Mouse (Mus musculus) embryonic facial prominence, embryonic 14.5 days (tissue): ENCODE measurements around the gene Kcnq1. TPM values are rescaled to one million over a fixed set of nuclear protein-coding genes. Genes with fewer than 3 reads are reported as not detected.

Experiments used
- ATAC-seq: fragments of 200-750 bp; cut with Nextera tagmentation; 2 replicates; pipeline ENCODE4 v1.8.0; 2017; ENCODE audit warnings: low read depth, moderate number of reproducible peaks, moderate TSS enrichment
- DNase-seq: peaks from one replicate; pipeline ENCODE4 v3.0.0-alpha.2; 2015; ENCODE audit warnings: low spot score
- H3K27ac ChIP-seq: fragments of 300-500 bp; sonication (generic); replicated peaks from 2 replicates; pipeline ENCODE4 v1.5.1; 2014; ENCODE audit warnings: low read depth, mild to moderate bottlenecking, low read length, moderate library complexity
- H3K27me3 ChIP-seq: fragments of 300-500 bp; sonication (generic); replicated peaks from 2 replicates; pipeline ENCODE4 v1.6.1; 2014; ENCODE audit warnings: low read length; ENCODE audit not compliant: control insufficient read depth, insufficient read depth
- H3K36me3 ChIP-seq: fragments of 300-500 bp; sonication (generic); 2 replicates; pipeline ENCODE4 v1.6.1; 2014; ENCODE audit warnings: low read length, mixed read lengths; ENCODE audit not compliant: control insufficient read depth, insufficient read depth
- H3K4me1 ChIP-seq: fragments of 300-500 bp; sonication (generic); 2 replicates; pipeline ENCODE4 v1.6.1; 2014; ENCODE audit warnings: antibody characterized with exemption, low read length; ENCODE audit not compliant: control insufficient read depth, insufficient read depth
- H3K4me2 ChIP-seq: fragments of 300-500 bp; sonication (generic); 2 replicates; pipeline ENCODE4 v1.6.1; 2014; ENCODE audit warnings: low read depth, mild to moderate bottlenecking, low read length, moderate library complexity, mixed read lengths
- H3K4me3 ChIP-seq: fragments of 300-500 bp; sonication (generic); 2 replicates; pipeline ENCODE4 v1.5.1; 2014; ENCODE audit warnings: low read depth, mild to moderate bottlenecking, low read length
- H3K9ac ChIP-seq: fragments of 300-500 bp; sonication (generic); 2 replicates; pipeline ENCODE4 v1.6.1; 2014; ENCODE audit warnings: low read depth, mild to moderate bottlenecking, low read length, moderate library complexity, mixed read lengths
- H3K9me3 ChIP-seq: fragments of 300-500 bp; sonication (generic); 2 replicates; pipeline ENCODE4 v1.6.1; 2016; ENCODE audit warnings: low read length; ENCODE audit not compliant: control insufficient read depth
- WGBS: fragments of 180-500 bp; shearing (Covaris S2); extraction: QIAGEN DNeasy Blood & Tissue Kit; methylation state at CpG from one replicate; pipeline ENCODE4 v1.1.7; 2014; 5-methylcytosine and 5-hydroxymethylcytosine counted together
- polyA plus RNA-seq: library from polyadenylated mRNA; unstranded; fragments of >200 nt; fragmentation: Nextera tagmentation; extraction: Ambion mirVana; gene quantifications from 2 replicates; pipeline ENCODE4 v1.2.1, GENCODE M21; 2014

The Kcnq1 gene
- polyA plus RNA-seq, 1 experiment from 2014 or later, result 1.9 TPM

- peak overlapping the region; percentile 96 for H3K4me2 ChIP-seq
- WGBS, result 81% methylated on average over 1 of the region's 1 CpGs
Observed at GRCm38 (mm10) chr7:143438965-143439364, 332.8 kb downstream of the Kcnq1 start.

GRCm38 (mm10) chr7:143444580-143444954 is 338.4 kb downstream of the Kcnq1 start:
- Histone ChIP-seq H3K4me1 (peaks cover 10% of the 10 kb centered on the region; the same call in 1 of the 2 replicates), H3K4me2 (peak overlapping the region; percentile 67; the same call in 1 of the 2 replicates), H3K27ac (no peak overlapping the region), H3K4me3 (no peak overlapping the region), H3K9ac (no peak overlapping the region), H3K36me3 (no peaks in the 10 kb centered on the region), H3K27me3 (peaks cover 40% of the 10 kb centered on the region), H3K9me3 (no peaks in the 10 kb centered on the region)
- ATAC-seq (no peak), DNase-seq (no peak)
- WGBS, result 43% methylated on average over 8 of the region's 8 CpGs

More at GRCm38 (mm10) chr7:143438965-143439364, 332.8 kb downstream of the Kcnq1 start:
- H3K4me1 ChIP-seq, result peaks cover 10% of the 10 kb centered on the region
- no peak overlapping the region for H3K9ac ChIP-seq
- H3K9me3 ChIP-seq, result no peaks in the 10 kb centered on the region
- no peak for DNase-seq
- H3K27me3 ChIP-seq, result peaks cover 12% of the 10 kb centered on the region
- no peak for ATAC-seq
- no peak overlapping the region for H3K4me3 ChIP-seq
- H3K36me3 ChIP-seq, result no peaks in the 10 kb centered on the region
- no peak overlapping the region for H3K27ac ChIP-seq

- DNase-seq, result no peak
- 0 out of 2 replicates have a peak, but pooled peaks have one; percentile 13 for ATAC-seq
- no peak overlapping the region for H3K27ac ChIP-seq
Observed at GRCm38 (mm10) chr7:143444955-143445648, 338.9 kb downstream of the Kcnq1 start.

GRCm38 (mm10) chr7:143445651-143446460 is 339.7 kb downstream of the Kcnq1 start:
- Histone ChIP-seq H3K9me3 (no peaks in the 10 kb centered on the region), H3K4me3 (peak overlapping the region; percentile 34), H3K4me1 (peaks cover 10% of the 10 kb centered on the region; the same call in 1 of the 2 replicates), H3K27ac (peak overlapping the region; percentile 31; the same call in 1 of the 2 replicates), H3K4me2 (peak overlapping the region; percentile 67), H3K9ac (peak overlapping the region; percentile 64), H3K27me3 (peaks cover 40% of the 10 kb centered on the region), H3K36me3 (no peaks in the 10 kb centered on the region)
- 10% methylated on average over 40 of the region's 53 CpGs for WGBS
- DNase-seq (no peak), ATAC-seq (peak; percentile 50)

More at GRCm38 (mm10) chr7:143444955-143445648, 338.9 kb downstream of the Kcnq1 start:
- no peaks in the 10 kb centered on the region for H3K36me3 ChIP-seq
- peak overlapping the region; percentile 64 for H3K9ac ChIP-seq
- H3K4me1 ChIP-seq, result peaks cover 10% of the 10 kb centered on the region; the same call in 1 of the 2 replicates
- WGBS, result 5% methylated on average over 52 of the region's 55 CpGs
- peak overlapping the region; percentile 67 for H3K4me2 ChIP-seq
- H3K4me3 ChIP-seq, result peak overlapping the region; percentile 34
- H3K9me3 ChIP-seq, result no peaks in the 10 kb centered on the region
- H3K27me3 ChIP-seq, result peaks cover 40% of the 10 kb centered on the region

GRCm38 (mm10) chr7:143447130-143447529 is 341.0 kb downstream of the Kcnq1 start:
- Histone ChIP-seq H3K4me1 (peaks cover 10% of the 10 kb centered on the region; the same call in 1 of the 2 replicates), H3K9ac (no peak overlapping the region), H3K4me3 (no peak overlapping the region), H3K4me2 (no peak overlapping the region), H3K27ac (no peak overlapping the region), H3K27me3 (peaks cover 40% of the 10 kb centered on the region), H3K36me3 (no peaks in the 10 kb centered on the region), H3K9me3 (no peaks in the 10 kb centered on the region)
- no peak for DNase-seq
- WGBS, result 67% methylated on average over 2 of the region's 2 CpGs
- no peak for ATAC-seq

GRCm38 (mm10) chr7:143458963-143459331 is 352.8 kb downstream of the Kcnq1 start:
- no peaks in the 10 kb centered on the region for H3K27me3 ChIP-seq
- peaks cover 27% of the 10 kb centered on the region for H3K9me3 ChIP-seq
- no peak for ATAC-seq
- peak overlapping the region; percentile 83 for H3K9ac ChIP-seq
- 30% methylated on average over 28 of the region's 38 CpGs for WGBS
- peaks cover 13% of the 10 kb centered on the region; the same call in 1 of the 2 replicates for H3K36me3 ChIP-seq
- peak overlapping the region; percentile 60 for H3K4me3 ChIP-seq
- peak overlapping the region; percentile 85 for H3K27ac ChIP-seq
- peak overlapping the region; percentile 53 for H3K4me2 ChIP-seq
- no peak for DNase-seq
- no peaks in the 10 kb centered on the region for H3K4me1 ChIP-seq

GRCm38 (mm10) chr7:143459332-143460211 is 353.4 kb downstream of the Kcnq1 start:
- no peak for ATAC-seq
- WGBS, result 47% methylated on average over 56 of the region's 100 CpGs
- Histone ChIP-seq H3K4me1 (peaks cover under 1% of the 10 kb centered on the region; the same call in 1 of the 2 replicates), H3K9ac (peak overlapping the region; percentile 83), H3K36me3 (peaks cover 13% of the 10 kb centered on the region; the same call in 1 of the 2 replicates), H3K9me3 (peaks cover 27% of the 10 kb centered on the region), H3K4me2 (peak overlapping the region; percentile 53), H3K4me3 (peak overlapping the region; percentile 60), H3K27me3 (no peaks in the 10 kb centered on the region), H3K27ac (peak overlapping the region; percentile 85)
- no peak for DNase-seq
